Mouse (Mus musculus) layer of hippocampus, postnatal 36 days (tissue): ENCODE results near the gene Gm10842. TPM values are rescaled to one million over a fixed set of nuclear protein-coding genes. Genes with fewer than 3 reads are reported as not detected.

Experiments used
- total RNA-seq, 2 experiments: library from RNA; stranded (reverse); gene quantifications; 2 replicates each; pipeline ENCODE4 v1.2.3; 2021

Gene Gm10842
- total RNA-seq, 2 experiments from 2014 or later: not detected

Other genes with a start within 250 kb of the Gm10842 start
- gene Efcab3, start 83.3 kb upstream of the Gm10842 start, total RNA-seq: under 1 TPM; 0.46 to 0.65 TPM
- gene Mettl2, start 20.5 kb upstream of the Gm10842 start, total RNA-seq: 10 to 100 TPM; 17.4 to 18.3 TPM
- 10 to 100 TPM; 47.8 to 53.8 TPM for gene Tlk2, start 31.9 kb downstream of the Gm10842 start, total RNA-seq
- 1 to 10 TPM; 4.7 to 7.4 TPM for gene Mrc2, start 145.8 kb downstream of the Gm10842 start, total RNA-seq